Mouse (Mus musculus) liver, embryonic 11.5 days (tissue): Measurements from ENCODE around the gene Hnf1a. TPM values are rescaled to one million over a fixed set of nuclear protein-coding genes. Genes with fewer than 3 reads are reported as not detected.

Source experiments
- ATAC-seq: fragments of 200-750 bp; cut with Nextera tagmentation; replicated peaks from 2 replicates; pipeline ENCODE4 v1.8.0; 2017; ENCODE audit warnings: moderate number of reproducible peaks, mild to moderate bottlenecking, moderate TSS enrichment, moderate library complexity; ENCODE audit not compliant: low FRiP score
- DNase-seq: peaks from one replicate; pipeline ENCODE4 v3.0.0-alpha.2; 2017; ENCODE audit warnings: low spot score
- H3K27ac ChIP-seq: fragments of 300-500 bp; sonication (generic); 2 replicates; pipeline ENCODE4 v1.5.1; 2014; ENCODE audit warnings: mild to moderate bottlenecking, low read depth, low read length, control low read depth
- H3K27me3 ChIP-seq: fragments of 300-500 bp; sonication (generic); replicated peaks from 2 replicates; pipeline ENCODE4 v1.6.1; 2014; ENCODE audit warnings: low read length, mixed read lengths; ENCODE audit not compliant: control insufficient read depth, insufficient read depth
- H3K36me3 ChIP-seq: fragments of 300-500 bp; sonication (generic); 2 replicates; pipeline ENCODE4 v1.6.1; 2014; ENCODE audit warnings: mild to moderate bottlenecking, low read length, moderate library complexity, mixed read lengths; ENCODE audit not compliant: control insufficient read depth, insufficient read depth
- H3K4me1 ChIP-seq: fragments of 300-500 bp; sonication (generic); replicated peaks from 2 replicates; pipeline ENCODE4 v1.6.1; 2014; ENCODE audit warnings: low read length, mixed read lengths; ENCODE audit not compliant: control insufficient read depth, insufficient read depth
- H3K4me2 ChIP-seq: fragments of 300-500 bp; sonication (generic); 2 replicates; pipeline ENCODE4 v1.6.1; 2014; ENCODE audit warnings: mild to moderate bottlenecking, control low read depth, moderate library complexity
- H3K4me3 ChIP-seq: fragments of 300-500 bp; sonication (generic); 2 replicates; pipeline ENCODE4 v1.5.1; 2014; ENCODE audit warnings: low read depth, low read length, control low read depth
- H3K9ac ChIP-seq: fragments of 300-500 bp; sonication (generic); 2 replicates; pipeline ENCODE4 v1.6.1; 2014; ENCODE audit warnings: low read depth, low read length, control low read depth
- H3K9me3 ChIP-seq: fragments of 300-500 bp; sonication (generic); 2 replicates; pipeline ENCODE4 v1.6.1; 2016; ENCODE audit warnings: low read length, inconsistent platforms, mixed read lengths; ENCODE audit not compliant: control insufficient read depth
- WGBS: fragments of 180-500 bp; shearing (Covaris S2); extraction: QIAGEN DNeasy Blood & Tissue Kit; methylation state at CpG from one replicate; pipeline ENCODE4 v1.1.7; 2014; 5-methylcytosine and 5-hydroxymethylcytosine counted together
- polyA plus RNA-seq: library from polyadenylated mRNA; unstranded; fragments of >200 nt; fragmentation: Nextera tagmentation; extraction: Ambion mirVana; gene quantifications from 2 replicates; pipeline ENCODE4 v1.2.1, GENCODE M21; 2014

The Hnf1a gene
- polyA plus RNA-seq, 1 experiment from 2014 or later, result 4.1 TPM

DNA sequence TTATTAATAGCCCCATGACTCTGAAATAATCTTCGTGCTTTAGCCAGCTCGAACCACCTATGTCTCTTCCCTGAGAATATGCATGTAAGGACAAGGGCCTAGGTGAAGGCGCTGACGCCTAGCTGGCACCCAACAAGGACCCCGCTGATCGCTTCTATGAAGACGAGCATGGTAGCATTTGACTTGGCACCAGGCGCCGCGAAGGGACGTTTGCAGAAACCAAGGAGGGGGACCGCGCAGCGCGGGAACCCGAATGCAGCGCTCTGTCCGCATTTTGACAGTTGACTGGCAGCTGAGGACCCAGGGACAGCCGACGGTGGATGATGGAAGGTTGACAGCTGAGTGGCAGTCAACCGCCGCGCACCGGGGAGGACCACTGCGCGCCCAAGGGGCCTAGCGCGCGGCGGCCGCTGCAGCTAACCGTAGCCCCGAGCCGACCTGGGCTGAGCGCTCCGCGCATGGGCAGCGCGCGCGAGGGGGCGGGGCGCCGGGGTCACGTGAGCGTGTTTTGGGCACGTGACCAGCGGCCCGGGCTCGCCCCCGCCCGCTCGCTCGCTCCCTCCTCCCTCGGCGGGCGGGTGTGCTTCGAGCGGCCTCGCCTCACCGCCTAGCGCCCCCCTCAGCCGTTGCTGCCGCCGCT is 39.8 kb upstream of the Hnf1a start, which contains the start of gene Sppl3:
TSS of gene Sppl3 (plus strand) at position 561 of the 640 bp plus-strand sequence.
- Histone ChIP-seq H3K9me3 (no peaks in the 10 kb centered on the region), H3K27ac (peak within 1 kb of the TSS; percentile 94), H3K9ac (peak within 1 kb of the TSS; percentile 99), H3K4me1 (peaks cover 43% of the 10 kb centered on the region), H3K4me2 (peak within 1 kb of the TSS; percentile 89), H3K4me3 (peak within 1 kb of the TSS; percentile 100), H3K36me3 (no peaks in the 10 kb centered on the region), H3K27me3 (no peaks in the 10 kb centered on the region)
- DNase-seq (peak; percentile 96), ATAC-seq (peak; percentile 88)
- whole genome bisulfite sequencing, result 2% methylated on average over 39 of the region's 65 CpGs

GRCm38 (mm10) chr5:115009961-115010360 is 39.1 kb upstream of the Hnf1a start:
- no peak for ATAC-seq
- no peaks in the 10 kb centered on the region for H3K9me3 ChIP-seq
- no peak overlapping the region for H3K9ac ChIP-seq
- H3K36me3 ChIP-seq, result no peaks in the 10 kb centered on the region
- peak overlapping the region; percentile 89 for H3K4me2 ChIP-seq
- no peak for DNase-seq
- 37% methylated on average over 3 of the region's 3 CpGs for WGBS
- no peak overlapping the region for H3K27ac ChIP-seq
- H3K4me3 ChIP-seq, result 0 out of 2 replicates have a peak overlapping the region, but pooled peaks have one; percentile 100
- H3K27me3 ChIP-seq, result no peaks in the 10 kb centered on the region
- peaks cover 36% of the 10 kb centered on the region for H3K4me1 ChIP-seq

DNA sequence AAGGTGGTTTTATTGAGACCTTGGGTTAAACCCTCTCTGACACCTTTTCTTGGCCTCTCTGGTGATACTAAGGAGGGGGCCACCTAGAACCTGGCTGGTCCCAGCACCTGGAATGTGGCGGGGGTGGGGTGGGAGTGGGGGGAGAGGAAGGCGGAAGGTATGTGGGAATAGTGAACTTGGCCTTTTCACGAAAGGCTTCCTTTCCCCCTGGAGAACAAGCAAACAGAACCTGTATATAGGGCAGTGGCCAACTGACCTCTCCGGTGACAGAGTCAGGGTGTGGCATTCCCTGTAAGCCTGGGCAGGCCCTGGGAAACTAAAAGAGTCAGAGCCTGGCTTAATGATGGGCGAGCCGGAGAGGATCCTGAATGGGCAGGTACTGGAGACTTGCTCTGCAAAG is 38.2 kb upstream of the Hnf1a start:
- no peaks in the 10 kb centered on the region for H3K9me3 ChIP-seq
- no peak overlapping the region for H3K9ac ChIP-seq
- DNase-seq (no peak), ATAC-seq (no peak)
- H3K4me1 ChIP-seq, result peaks cover 29% of the 10 kb centered on the region
- H3K27ac ChIP-seq, result no peak overlapping the region
- no peak overlapping the region for H3K4me3 ChIP-seq
- no peaks in the 10 kb centered on the region for H3K27me3 ChIP-seq
- WGBS, result 87% methylated on average over 6 of the region's 6 CpGs
- no peaks in the 10 kb centered on the region for H3K36me3 ChIP-seq
- H3K4me2 ChIP-seq, result no peak overlapping the region

GRCm38 (mm10) chr5:115008307-115008706 is 37.4 kb upstream of the Hnf1a start:
- Histone ChIP-seq H3K4me1 (peaks cover 26% of the 10 kb centered on the region), H3K27ac (peak overlapping the region; percentile 20; the same call in 1 of the 2 replicates), H3K27me3 (no peaks in the 10 kb centered on the region), H3K4me2 (no peak overlapping the region), H3K36me3 (no peaks in the 10 kb centered on the region), H3K4me3 (no peak overlapping the region), H3K9me3 (no peaks in the 10 kb centered on the region), H3K9ac (no peak overlapping the region)
- DNase-seq (no peak), ATAC-seq (no peak)
- WGBS, result 49% methylated on average over 7 of the region's 7 CpGs

DNA sequence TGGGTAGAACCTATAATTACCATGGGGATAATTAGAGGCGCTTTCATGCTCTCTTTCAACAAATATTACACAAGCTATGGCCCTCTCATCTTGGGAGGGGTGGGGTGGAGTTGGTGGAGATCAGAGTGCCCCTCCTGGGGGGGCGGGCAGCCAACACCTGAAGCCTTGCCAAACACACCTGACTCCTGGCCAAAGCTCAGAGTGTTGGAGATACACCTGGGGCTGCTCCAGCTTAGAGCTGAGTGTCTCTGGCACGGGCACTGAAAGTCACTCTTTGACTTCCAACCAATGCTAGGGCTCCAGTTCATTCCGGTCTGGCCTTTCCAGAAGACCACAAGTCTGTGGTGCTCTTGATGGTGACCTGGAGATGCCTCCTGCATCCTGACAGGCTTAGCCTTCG is 36.9 kb upstream of the Hnf1a start:
- Histone ChIP-seq H3K4me3 (no peak overlapping the region), H3K9me3 (no peaks in the 10 kb centered on the region), H3K4me2 (no peak overlapping the region), H3K9ac (no peak overlapping the region), H3K4me1 (peaks cover 21% of the 10 kb centered on the region), H3K27me3 (no peaks in the 10 kb centered on the region), H3K27ac (peak overlapping the region; percentile 20; the same call in 1 of the 2 replicates), H3K36me3 (no peaks in the 10 kb centered on the region)
- 80% methylated on average over 5 of the region's 5 CpGs for WGBS
- DNase-seq (no peak), ATAC-seq (no peak)

DNA sequence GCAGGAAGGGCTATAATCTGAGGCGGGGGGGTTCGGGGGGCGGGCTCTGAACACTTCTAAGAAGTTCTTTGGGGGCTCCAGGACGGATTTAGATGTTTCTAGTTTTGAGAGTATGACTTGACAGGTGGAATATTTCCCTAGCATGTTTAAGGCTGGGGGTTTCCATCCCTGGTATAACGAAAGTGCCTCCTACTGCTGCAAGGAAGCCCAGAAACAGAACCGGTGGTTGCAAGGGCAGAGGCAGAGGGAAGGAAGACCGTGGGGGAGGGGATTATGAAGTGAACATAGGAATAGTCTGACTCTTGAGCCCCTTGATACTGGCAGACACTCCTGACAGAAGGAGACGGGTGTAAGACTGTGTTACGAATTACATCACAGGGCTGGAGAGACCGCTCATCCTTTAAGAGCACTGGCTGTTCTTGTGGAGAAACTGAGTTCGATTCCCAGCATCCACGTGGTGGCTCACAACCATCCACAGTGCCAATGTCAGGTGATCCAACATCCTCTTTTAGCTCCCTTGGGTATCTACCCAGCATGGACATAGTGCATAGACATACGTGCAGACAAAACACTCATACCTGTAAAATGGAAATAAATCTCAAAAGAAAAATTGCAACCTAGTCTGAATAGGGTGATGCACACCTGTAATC is 32.5 kb upstream of the Hnf1a start:
- Histone ChIP-seq H3K4me2 (no peak overlapping the region), H3K36me3 (no peaks in the 10 kb centered on the region), H3K4me1 (peaks cover 3% of the 10 kb centered on the region; the same call in 1 of the 2 replicates), H3K9ac (no peak overlapping the region), H3K27me3 (0 out of 2 replicates have a peak, but pooled peaks cover 3% of the 10 kb centered on the region), H3K4me3 (no peak overlapping the region), H3K9me3 (no peaks in the 10 kb centered on the region), H3K27ac (no peak overlapping the region)
- ATAC-seq, result no peak
- no peak for DNase-seq
- 65% methylated on average over 13 of the region's 13 CpGs for WGBS

- DNase-seq (no peak), ATAC-seq (no peak)
- WGBS, result 53% methylated on average over 6 of the region's 6 CpGs
- Histone ChIP-seq H3K36me3 (no peaks in the 10 kb centered on the region), H3K9ac (no peak overlapping the region), H3K4me1 (peaks cover 3% of the 10 kb centered on the region; the same call in 1 of the 2 replicates), H3K27ac (no peak overlapping the region), H3K27me3 (0 out of 2 replicates have a peak, but pooled peaks cover 3% of the 10 kb centered on the region), H3K4me2 (no peak overlapping the region), H3K4me3 (no peak overlapping the region), H3K9me3 (no peaks in the 10 kb centered on the region)
Measured at GRCm38 (mm10) chr5:115002781-115003180, 31.9 kb upstream of the Hnf1a start.

DNA sequence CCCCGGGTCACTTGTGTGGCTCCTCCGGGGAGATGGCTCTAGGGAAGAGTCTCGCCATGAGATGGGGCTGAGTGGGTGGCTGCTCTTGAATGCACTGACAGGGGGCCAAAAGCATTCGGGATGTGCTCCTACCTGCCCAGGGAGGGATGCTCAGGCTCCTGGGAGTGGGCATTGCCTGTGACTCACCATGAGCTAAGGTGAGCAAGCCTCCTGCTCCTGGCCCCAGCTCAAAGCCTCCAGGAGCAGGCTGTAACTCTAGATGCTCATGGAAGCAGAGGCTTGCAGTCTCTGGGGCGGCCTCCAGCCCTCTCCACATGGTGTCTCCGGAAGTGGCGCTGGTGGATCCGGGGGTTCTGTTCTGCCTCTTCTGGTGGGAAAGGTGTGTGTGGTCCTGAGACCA is 30.6 kb upstream of the Hnf1a start:
- H3K27me3 ChIP-seq, result 0 out of 2 replicates have a peak, but pooled peaks cover 3% of the 10 kb centered on the region
- H3K9ac ChIP-seq, result no peak overlapping the region
- H3K4me2 ChIP-seq, result no peak overlapping the region
- ATAC-seq, result no peak
- H3K9me3 ChIP-seq, result no peaks in the 10 kb centered on the region
- H3K4me3 ChIP-seq, result no peak overlapping the region
- H3K36me3 ChIP-seq, result no peaks in the 10 kb centered on the region
- H3K27ac ChIP-seq, result no peak overlapping the region
- no peak for DNase-seq
- H3K4me1 ChIP-seq, result peaks cover 3% of the 10 kb centered on the region; the same call in 1 of the 2 replicates
- WGBS, result 83% methylated on average over 8 of the region's 8 CpGs
